Mouse (Mus musculus) regulatory T cell (primary cell): ENCODE measurements around the gene Suv39h2.

Experiments
- in situ Hi-C: fragments of 300-600 bp; cut with MboI, MseI; formaldehyde crosslinking; loops from one replicate; pipeline ENCODE4 v1.15.1; 2025; ENCODE audit warnings: high pct_unique_total_duplicates

Gene Suv39h2

GRCm38 (mm10) chr2:3474861-3475283 lies at the start of gene Suv39h2:
Gene Suv39h2, minus strand, starts transcription at chr2:3475031.
- in situ Hi-C loops, result loop anchor here (5.0 to 25.0 kb wide), 2 partner anchors 53 to 1537 kb away; partner anchors contain the start of genes Dclre1c, Mcm10 and Meig1

GRCm38 (mm10) chr2:3522558-3522957 lies 47.7 kb upstream of the Suv39h2 start:
- in situ Hi-C loops, result no loop called here

GRCm38 (mm10) chr2:3512552-3513454 lies 38.0 kb upstream of the Suv39h2 start, which contains the start of the genes Gm45902, Hspa14 and Cdnf:
Gene Gm45902, minus strand, starts transcription at chr2:3512790.
Gene Hspa14, minus strand, starts transcription at chr2:3512814.
Gene Cdnf, plus strand, starts transcription at chr2:3513030.
- in situ Hi-C loops, result no loop called here

GRCm38 (mm10) chr2:3512076-3512475 lies 37.2 kb upstream of the Suv39h2 start:
- in situ Hi-C loops, result no loop called here

- in situ Hi-C loops, result no loop called here
These were observed 26.1 kb upstream of the Suv39h2 start for GRCm38 (mm10) chr2:3500886-3501285.

GRCm38 (mm10) chr2:3499543-3499942 lies 24.7 kb upstream of the Suv39h2 start:
- in situ Hi-C loops, result loop anchor here (5.0 kb wide), 1 partner anchor 177 kb away; no protein-coding TSS in a partner anchor

GRCm38 (mm10) chr2:3493833-3494409 lies 19.1 kb upstream of the Suv39h2 start:
- in situ Hi-C loops, result no loop called here

GRCm38 (mm10) chr2:3489816-3490215 lies 15.0 kb upstream of the Suv39h2 start:
- in situ Hi-C loops, result no loop called here

- in situ Hi-C loops, result no loop called here
These were observed 5.4 kb upstream of the Suv39h2 start for GRCm38 (mm10) chr2:3480239-3480638.

- in situ Hi-C loops, result no loop called here
These were observed 968 bp upstream of the Suv39h2 start for GRCm38 (mm10) chr2:3475746-3476251.

- in situ Hi-C loops, result loop anchor here (5.0 to 25.0 kb wide), 2 partner anchors 52 to 1538 kb away; partner anchors contain the start of genes Dclre1c, Mcm10 and Meig1
These were observed 448 bp downstream of the Suv39h2 start for GRCm38 (mm10) chr2:3474361-3474805.

GRCm38 (mm10) chr2:3473891-3474290 lies 940 bp downstream of the Suv39h2 start:
- in situ Hi-C loops, result loop anchor here (5.0 to 25.0 kb wide), 2 partner anchors 52 to 1538 kb away; partner anchors contain the start of genes Dclre1c, Mcm10 and Meig1

GRCm38 (mm10) chr2:3456590-3456989 lies 18.2 kb downstream of the Suv39h2 start:
- in situ Hi-C loops, result loop anchor here (25.0 kb wide), 1 partner anchor 1556 kb away; the partner anchor contains the start of gene Mcm10

GRCm38 (mm10) chr2:3453096-3453495 lies 21.7 kb downstream of the Suv39h2 start:
- in situ Hi-C loops, result loop anchor here (25.0 kb wide), 1 partner anchor 1559 kb away; the partner anchor contains the start of gene Mcm10

- in situ Hi-C loops, result no loop called here
These were observed 25.4 kb downstream of the Suv39h2 start for GRCm38 (mm10) chr2:3449431-3449830.

GRCm38 (mm10) chr2:3445984-3446383 lies 28.8 kb downstream of the Suv39h2 start:
- in situ Hi-C loops, result no loop called here

GRCm38 (mm10) chr2:3444206-3444605 lies 30.6 kb downstream of the Suv39h2 start:
- in situ Hi-C loops, result no loop called here

GRCm38 (mm10) chr2:3437956-3438355 lies 36.9 kb downstream of the Suv39h2 start:
- in situ Hi-C loops, result no loop called here

- in situ Hi-C loops, result no loop called here
These were observed 39.3 kb downstream of the Suv39h2 start for GRCm38 (mm10) chr2:3435369-3436061.

- in situ Hi-C loops, result no loop called here
These were observed 43.9 kb downstream of the Suv39h2 start for GRCm38 (mm10) chr2:3430956-3431355.

GRCm38 (mm10) chr2:3424579-3424910 lies 50.3 kb downstream of the Suv39h2 start:
- in situ Hi-C loops, result loop anchor here (5.0 to 10.0 kb wide), 3 partner anchors 48 to 290 kb away; partner anchors contain the start of gene Acbd7
